8 mouse cellular contexts compared by ENCODE assay signal in genomic region chr19:48205929-48206814, GRCm38 (mm10). TPM values are rescaled to one million over a fixed set of nuclear protein-coding genes. Genes with fewer than 3 reads are reported as not detected.
DNase-seq lines count a peak whose midpoint lies in the region; ATAC-seq and TF ChIP-seq lines count a peak whose summit lies in the region.

Sorcs3 (plus strand) TSS chr19:48206025.

- H3K4me3 ChIP-seq in embryonic facial prominence, embryonic 14.5 days (ENCODE audit: low read depth, low read length), result peak within 1 kb of the TSS; percentile 55
- H3K4me3 ChIP-seq in intestine, embryonic 16.5 days (ENCODE audit: low read length), result peak within 1 kb of the TSS; percentile 53
- peak within 1 kb of the TSS; percentile 1; the same call in 1 of the 2 replicates for H3K4me3 ChIP-seq in liver, embryonic 16.5 days (ENCODE audit: low read depth, low read length)
- peak within 1 kb of the TSS; percentile 39 for H3K4me3 ChIP-seq in stomach, postnatal 0 days (ENCODE audit: low read depth, low read length)

- H3K4me2 ChIP-seq in embryonic facial prominence, embryonic 14.5 days (ENCODE audit: low read depth, low read length), result peak within 1 kb of the TSS; percentile 99
- H3K4me2 ChIP-seq in intestine, embryonic 16.5 days (ENCODE audit: low read depth, low read length), result peak within 1 kb of the TSS; percentile 98
- peak within 1 kb of the TSS; percentile 13; the same call in 1 of the 2 replicates for H3K4me2 ChIP-seq in liver, embryonic 16.5 days (ENCODE audit: low read depth, low read length)
- peak within 1 kb of the TSS; percentile 67 for H3K4me2 ChIP-seq in stomach, postnatal 0 days (replicated peaks; ENCODE audit: low read depth)

- no peak for DNase-seq in layer of hippocampus, adult 8-10 months (ENCODE audit: low spot score in 2 of 2)
- DNase-seq in layer of hippocampus, adult 9-11 months, result no peak
- peak; percentile 14 for DNase-seq in embryonic facial prominence, embryonic 14.5 days (ENCODE audit: low spot score)
- peak; percentile 15 for DNase-seq in stomach, postnatal 0 days (ENCODE audit: low spot score)
- DNase-seq in adrenal gland, adult (ENCODE audit: inconsistent age in 2 of 2, low spot score in 1 of 2), result no peak
- DNase-seq in urinary bladder, adult 2 months (ENCODE audit: low spot score), result no peak

- H3K4me1 ChIP-seq in embryonic facial prominence, embryonic 14.5 days (ENCODE audit: control insufficient read depth, insufficient read depth, low read length), result peaks cover 5% of the 10 kb centered on the region; the same call in 1 of the 2 replicates
- 0 out of 2 replicates have a peak, but pooled peaks cover 9% of the 10 kb centered on the region for H3K4me1 ChIP-seq in intestine, embryonic 16.5 days (ENCODE audit: control insufficient read depth, insufficient read depth, low read length)
- no peaks in the 10 kb centered on the region for H3K4me1 ChIP-seq in liver, embryonic 16.5 days (ENCODE audit: control insufficient read depth, low read depth, low read length)
- no peaks in the 10 kb centered on the region for H3K4me1 ChIP-seq in stomach, postnatal 0 days (replicated peaks; ENCODE audit: control insufficient read depth, insufficient read depth)

- no peak for TF ChIP-seq EP300 in stomach, postnatal 0 days (optimal IDR thresholded peaks at IDR 0.05)

- H3K9me3 ChIP-seq in embryonic facial prominence, embryonic 14.5 days (ENCODE audit: control insufficient read depth, low read length), result no peaks in the 10 kb centered on the region
- no peaks in the 10 kb centered on the region for H3K9me3 ChIP-seq in intestine, embryonic 16.5 days (ENCODE audit: control insufficient read depth, low read length)
- H3K9me3 ChIP-seq in liver, embryonic 16.5 days (replicated peaks; ENCODE audit: control insufficient read depth, low read length), result no peaks in the 10 kb centered on the region
- no peaks in the 10 kb centered on the region for H3K9me3 ChIP-seq in stomach, postnatal 0 days (ENCODE audit: control insufficient read depth, low read length)

- H3K27ac ChIP-seq in embryonic facial prominence, embryonic 14.5 days (replicated peaks; ENCODE audit: low read depth, low read length), result no peak within 1 kb of the TSS
- H3K27ac ChIP-seq in intestine, embryonic 16.5 days (ENCODE audit: low read length), result no peak within 1 kb of the TSS
- no peak within 1 kb of the TSS for H3K27ac ChIP-seq in liver, embryonic 16.5 days (ENCODE audit: low read length)
- no peak within 1 kb of the TSS for H3K27ac ChIP-seq in stomach, postnatal 0 days (replicated peaks)

- WGBS in embryonic facial prominence, embryonic 14.5 days, result under 1% methylated on average over 36 of the region's 70 CpGs
- WGBS in intestine, embryonic 16.5 days, result under 1% methylated on average over 70 of the region's 70 CpGs
- WGBS in liver, embryonic 16.5 days (ENCODE audit: insufficient replicate concordance), result 2% methylated on average over 69 of the region's 70 CpGs
- WGBS in stomach, postnatal 0 days, result 1% methylated on average over 65 of the region's 70 CpGs

- H3K36me3 ChIP-seq in embryonic facial prominence, embryonic 14.5 days (ENCODE audit: control insufficient read depth, insufficient read depth, low read length), result no peaks in the 10 kb centered on the region
- H3K36me3 ChIP-seq in intestine, embryonic 16.5 days (ENCODE audit: control insufficient read depth, insufficient read depth, low read length), result no peaks in the 10 kb centered on the region
- no peaks in the 10 kb centered on the region for H3K36me3 ChIP-seq in liver, embryonic 16.5 days (ENCODE audit: control insufficient read depth, insufficient read depth)
- no peaks in the 10 kb centered on the region for H3K36me3 ChIP-seq in stomach, postnatal 0 days (ENCODE audit: control insufficient read depth, insufficient read depth, low read length)

- no peak for TF ChIP-seq CTCF in stomach, postnatal 0 days (IDR thresholded peaks at IDR 0.05; ENCODE audit: low read depth)

- H3K27me3 ChIP-seq in embryonic facial prominence, embryonic 14.5 days (replicated peaks; ENCODE audit: control insufficient read depth, insufficient read depth, low read length), result peaks cover 55% of the 10 kb centered on the region
- peaks cover 46% of the 10 kb centered on the region for H3K27me3 ChIP-seq in intestine, embryonic 16.5 days (replicated peaks; ENCODE audit: control insufficient read depth, insufficient read depth, low read length)
- peaks cover 45% of the 10 kb centered on the region for H3K27me3 ChIP-seq in liver, embryonic 16.5 days (ENCODE audit: control insufficient read depth, insufficient read depth, low read depth, low read length)
- H3K27me3 ChIP-seq in stomach, postnatal 0 days (ENCODE audit: control insufficient read depth, insufficient read depth, low read length), result peaks cover 3% of the 10 kb centered on the region; the same call in 1 of the 2 replicates

- H3K9ac ChIP-seq in embryonic facial prominence, embryonic 14.5 days (ENCODE audit: low read depth, low read length), result peak within 1 kb of the TSS; percentile 58
- peak within 1 kb of the TSS; percentile 49 for H3K9ac ChIP-seq in intestine, embryonic 16.5 days (ENCODE audit: low read depth, low read length)
- no peak within 1 kb of the TSS for H3K9ac ChIP-seq in liver, embryonic 16.5 days (ENCODE audit: low read depth, low read length)
- H3K9ac ChIP-seq in stomach, postnatal 0 days (ENCODE audit: low read length), result 0 out of 2 replicates have a peak within 1 kb of the TSS, but pooled peaks have one; percentile 13

- peak; percentile 13; the same call in 1 of the 2 replicates for ATAC-seq in embryonic facial prominence, embryonic 14.5 days (ENCODE audit: low read depth)
- peak; percentile 23; the same call in 1 of the 2 replicates for ATAC-seq in intestine, embryonic 16.5 days
- ATAC-seq in liver, embryonic 16.5 days (ENCODE audit: low read depth), result no peak
- 0 out of 2 replicates have a peak, but pooled peaks have one; percentile 26 for ATAC-seq in stomach, postnatal 0 days (ENCODE audit: low FRiP score, low TSS enrichment)

RNA-seq across cellular contexts. Expression of gene Sorcs3, which starts in this region (rescaled TPM):
- 10 to 100 TPM; 32.1 to 38.9 (median 34.6) TPM for total RNA-seq in layer of hippocampus, adult 8-10 months (2022)
- polyA plus RNA-seq in embryonic facial prominence, embryonic 14.5 days (2014; fragmentation: Nextera tagmentation; extraction: Ambion mirVana), result 1.4 and 1.8 TPM in 2 replicates
- 0.45 TPM in 2 replicates for polyA plus RNA-seq in intestine, embryonic 16.5 days (2015; fragmentation: Nextera tagmentation; extraction: Ambion mirVana)
- polyA plus RNA-seq in liver, embryonic 16.5 days (2015; fragmentation: Nextera tagmentation; extraction: Ambion mirVana), result 0.04 and 0.08 TPM in 2 replicates
- 0.28 TPM in 2 replicates for polyA plus RNA-seq in stomach, postnatal 0 days (2015; fragmentation: Nextera tagmentation; extraction: Ambion mirVana)
- not detected in 2 replicates for polyA plus RNA-seq in urinary bladder, adult 2 months (2012; rRNA removed)

Comparison
In these comparisons a context has a peak if more than half of its experiments do, and no peak if none do; other contexts are left out.
1. Peak in ATAC-seq, H3K4me3 ChIP-seq, H3K9ac ChIP-seq and H3K4me2 ChIP-seq in intestine, embryonic 16.5 days; RNA of the gene not detected or under 1 TPM.
2. Peak in DNase-seq, ATAC-seq, H3K4me3 ChIP-seq, H3K9ac ChIP-seq and H3K4me2 ChIP-seq in stomach, postnatal 0 days; RNA of the gene not detected or under 1 TPM.
3. H3K4me2 ChIP-seq: peak in every context shown above with its lines; median percentile 99 in embryonic facial prominence, embryonic 14.5 days; 98 in intestine, embryonic 16.5 days; 67 in stomach, postnatal 0 days; 13 in liver, embryonic 16.5 days.
4. H3K4me3 ChIP-seq: peak in every context shown above with its lines; median percentile 55 in embryonic facial prominence, embryonic 14.5 days; 53 in intestine, embryonic 16.5 days; 39 in stomach, postnatal 0 days; 1 in liver, embryonic 16.5 days.